Mouse (Mus musculus): Measurements from ENCODE around the gene Myt1l.

DNA sequence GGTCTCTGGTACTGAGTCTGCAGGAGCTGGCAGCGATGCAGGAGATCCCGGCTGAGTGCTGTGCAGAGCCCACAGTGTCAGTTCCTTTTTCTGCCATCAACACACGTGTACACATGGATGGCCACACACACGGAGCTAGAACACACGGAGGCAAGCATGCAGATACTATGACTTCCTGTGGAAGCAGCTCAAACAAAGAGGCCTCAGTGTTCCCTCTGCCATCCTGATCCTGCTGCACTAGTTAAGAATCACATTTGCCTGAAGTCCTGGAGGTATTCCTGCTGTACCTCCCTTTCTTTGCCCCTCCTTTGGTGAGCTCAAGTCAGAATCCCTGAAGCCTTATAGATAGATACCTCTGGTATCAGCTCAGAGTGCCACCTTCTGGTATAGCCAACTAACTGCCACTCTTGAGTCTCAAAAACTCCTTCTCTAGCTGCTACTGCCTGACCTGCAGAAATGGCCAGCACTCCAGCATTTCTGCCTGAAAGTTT lies 309.2 kb downstream of the Myt1l start:
- TF ChIP-seq POLR2A (IDR thresholded peaks at IDR 0.05; ENCODE audit: borderline replicate concordance, control insufficient read depth, low read depth, low read length): no peak
- no peak for TF ChIP-seq CTCF (IDR thresholded peaks at IDR 0.05; ENCODE audit: control insufficient read depth, insufficient read depth, low read length)
